Mouse (Mus musculus) retina, embryonic 14.5 days (tissue): ENCODE measurements around the gene Dido1.

Source experiments
- DNase-seq: peaks from one replicate; pipeline ENCODE4 v3.0.0-alpha.2; 2015; ENCODE audit warnings: low spot score

Gene Dido1

GRCm38 (mm10) chr2:180709923-180710272 is at the start of gene Dido1, which contains the start of gene Gid8:
Gene Dido1, minus strand, starts transcription at chr2:180709999.
Gene Gid8, plus strand, starts transcription at chr2:180710117.
- peak; percentile 99 for DNase-seq

- DNase-seq, result peak; percentile 48
Measured at GRCm38 (mm10) chr2:180758513-180759263, 48.9 kb upstream of the Dido1 start.

GRCm38 (mm10) chr2:180756786-180757185 is 47.0 kb upstream of the Dido1 start:
- no peak for DNase-seq

GRCm38 (mm10) chr2:180755896-180756295 is 46.1 kb upstream of the Dido1 start:
- peak; percentile 79 for DNase-seq

GRCm38 (mm10) chr2:180754976-180755688 is 45.3 kb upstream of the Dido1 start:
- DNase-seq, result no peak

DNA sequence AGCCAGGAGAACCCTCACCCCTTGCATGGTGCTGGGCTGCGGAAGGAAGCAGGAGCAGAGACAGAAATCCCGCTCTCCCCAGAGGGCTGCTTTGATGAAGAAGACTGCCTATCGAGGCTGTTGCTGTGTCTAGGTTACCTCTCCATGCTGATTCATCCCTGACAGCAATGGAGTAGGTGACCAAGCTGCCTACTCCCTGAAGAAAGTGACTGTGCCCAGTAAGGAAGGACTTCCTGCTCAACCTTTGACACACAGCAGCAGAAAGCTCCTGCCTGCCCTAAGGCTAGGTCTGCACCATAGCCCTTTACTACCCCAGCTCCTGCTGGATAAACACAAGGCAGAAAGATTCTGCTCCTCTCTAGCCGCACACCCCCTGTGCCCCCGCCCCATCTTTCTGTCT is 39.1 kb upstream of the Dido1 start:
- no peak for DNase-seq

DNA sequence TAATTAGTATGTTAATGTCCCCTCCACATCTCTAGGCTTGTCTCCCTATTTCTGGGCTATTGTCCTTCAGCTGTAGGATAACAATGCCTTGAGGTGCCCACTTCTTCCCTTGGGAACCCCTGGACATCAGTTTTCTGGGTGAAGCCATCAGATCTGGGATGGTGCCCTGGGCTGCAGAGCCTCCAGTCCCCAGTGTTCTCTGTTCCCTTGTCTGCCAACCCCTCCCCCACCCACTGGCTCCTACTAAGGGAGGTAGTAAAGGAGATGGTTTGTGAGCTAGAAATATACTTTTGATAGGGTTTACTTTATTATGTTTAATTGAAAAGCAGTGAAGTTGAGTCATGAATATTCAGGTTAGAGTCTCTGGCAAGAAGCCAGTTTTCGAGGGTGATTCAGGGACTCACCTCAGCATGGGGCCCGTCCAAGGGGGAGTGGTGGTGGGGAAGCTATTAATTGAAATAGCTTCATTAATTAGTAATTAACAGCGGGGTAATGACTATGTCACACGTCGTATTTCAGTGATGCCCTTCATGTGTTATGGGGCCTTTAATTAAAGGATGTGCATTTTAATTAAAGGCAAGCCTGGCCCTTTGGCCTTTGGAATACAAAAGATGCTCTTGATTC is 36.9 kb upstream of the Dido1 start:
- DNase-seq, result no peak

DNA sequence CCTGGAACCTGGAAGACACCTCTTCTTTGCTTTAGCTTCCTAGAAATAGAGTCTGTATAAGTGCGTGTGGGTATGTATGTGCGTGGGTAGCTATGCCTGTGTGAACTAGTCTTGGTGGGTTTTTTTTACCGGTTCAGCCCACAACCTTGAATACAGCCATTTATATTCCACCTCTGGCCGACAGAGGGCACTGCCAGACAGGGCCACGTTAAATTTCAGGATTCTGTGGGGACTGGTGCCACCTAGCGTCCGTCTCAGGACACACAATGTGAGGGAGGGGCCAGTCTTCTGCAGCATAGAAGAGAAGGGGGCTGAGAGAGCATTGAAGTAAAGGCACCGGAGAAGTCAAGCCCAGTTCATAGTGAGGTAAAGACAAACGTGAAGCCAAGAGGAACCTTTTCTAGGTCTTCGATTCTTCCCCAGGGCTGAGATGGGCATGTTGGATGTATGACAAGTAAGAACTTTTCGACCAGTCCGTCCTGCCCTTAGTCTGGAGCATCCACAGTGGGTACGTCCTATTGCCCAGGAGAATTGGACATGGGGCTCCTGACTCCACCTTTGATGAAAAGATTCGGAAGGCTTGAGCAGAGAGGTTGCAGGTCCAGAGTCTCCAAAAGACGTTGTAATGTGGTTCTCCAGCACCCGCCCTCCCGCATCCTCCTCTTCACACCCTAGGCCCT is 35.6 kb upstream of the Dido1 start:
- peak; percentile 96 for DNase-seq

GRCm38 (mm10) chr2:180743321-180743720 is 33.5 kb upstream of the Dido1 start:
- no peak for DNase-seq

- no peak for DNase-seq
Measured at GRCm38 (mm10) chr2:180742820-180743219, 33.0 kb upstream of the Dido1 start.

DNA sequence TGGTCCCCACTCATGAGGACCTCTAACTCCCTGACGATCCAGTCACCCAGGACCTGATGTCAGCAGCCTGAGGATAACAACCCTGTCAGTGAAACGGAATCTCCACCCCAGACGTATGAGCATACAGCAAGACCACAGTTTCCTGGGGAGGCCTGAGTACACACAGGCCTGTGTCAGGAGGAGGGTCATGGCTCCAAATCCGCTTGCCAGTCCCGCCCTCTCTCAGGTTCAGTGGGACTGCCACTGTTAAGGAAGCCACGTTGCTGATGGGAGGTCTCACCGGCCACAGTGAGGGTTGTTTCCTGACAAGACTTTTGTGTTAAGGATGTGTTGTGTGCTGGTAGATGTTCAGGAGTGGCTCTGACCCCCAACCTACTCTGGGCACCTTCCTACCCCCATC is 31.6 kb upstream of the Dido1 start:
- no peak for DNase-seq

GRCm38 (mm10) chr2:180740349-180740748 is 30.6 kb upstream of the Dido1 start:
- DNase-seq, result no peak

- no peak for DNase-seq
Measured at GRCm38 (mm10) chr2:180737984-180738383, 28.2 kb upstream of the Dido1 start.

DNA sequence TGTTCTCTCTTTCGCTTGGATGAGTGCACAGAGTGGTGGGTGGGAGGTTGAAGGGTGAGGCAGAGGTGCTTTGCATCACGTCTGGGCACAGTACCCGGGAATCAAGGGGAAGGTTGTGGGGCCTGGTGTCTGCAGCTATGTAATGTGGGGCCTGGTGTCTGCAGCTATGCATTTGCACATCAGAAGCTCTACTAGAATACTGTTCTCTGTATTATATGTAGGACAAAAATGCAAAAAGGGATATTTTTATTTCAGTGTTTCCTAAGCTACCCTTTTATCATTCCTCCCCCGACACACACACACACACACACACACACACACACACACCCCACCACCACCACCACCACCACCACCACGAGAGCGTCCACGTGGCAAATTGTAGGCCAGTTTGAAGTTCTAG is 25.4 kb upstream of the Dido1 start:
- no peak for DNase-seq

- no peak for DNase-seq
Measured at GRCm38 (mm10) chr2:180731984-180732383, 22.2 kb upstream of the Dido1 start.

DNA sequence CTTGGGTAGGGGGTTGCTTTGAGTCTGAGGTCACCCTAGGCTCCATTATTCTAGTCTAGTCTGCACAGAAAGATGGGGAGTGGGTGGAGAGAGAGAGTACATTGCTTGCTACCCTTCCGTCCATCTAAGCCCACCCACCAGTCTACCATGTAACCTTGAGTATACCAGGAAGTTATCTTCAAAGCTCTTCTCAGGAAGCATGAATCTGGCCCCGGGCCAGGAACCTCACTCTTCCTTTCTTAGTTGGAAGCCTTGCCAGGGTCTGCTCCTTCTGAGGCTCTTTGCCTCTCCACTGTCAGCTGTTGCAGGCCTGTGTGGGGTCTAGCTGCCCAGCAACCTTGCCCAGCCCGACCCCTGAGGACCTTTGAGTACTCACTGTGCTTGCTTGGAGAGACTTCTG is 21.2 kb upstream of the Dido1 start:
- no peak for DNase-seq

DNA sequence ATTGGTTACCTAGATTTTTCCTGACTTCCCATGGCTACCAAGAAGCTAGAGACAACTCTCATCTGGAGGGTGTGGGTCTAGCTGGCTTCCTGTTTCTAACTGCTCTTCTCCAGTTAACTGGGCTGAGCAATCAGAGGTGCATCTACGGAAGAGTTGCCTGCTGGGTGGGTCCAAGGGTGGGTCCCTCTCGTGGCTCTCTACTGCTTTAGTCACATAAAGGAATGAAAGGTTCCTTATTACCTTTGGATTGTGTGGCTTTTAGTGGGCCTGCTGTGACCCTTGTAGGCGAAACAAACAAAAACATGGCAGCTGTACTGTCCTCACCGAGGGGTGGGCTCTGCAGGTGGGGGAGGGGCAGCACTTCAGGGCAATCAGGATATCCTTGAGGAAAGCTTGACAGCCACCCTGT is 17.8 kb upstream of the Dido1 start:
- no peak for DNase-seq

GRCm38 (mm10) chr2:180726658-180727442 is 17.1 kb upstream of the Dido1 start:
- no peak for DNase-seq

- no peak for DNase-seq
Measured at GRCm38 (mm10) chr2:180725856-180726629, 16.2 kb upstream of the Dido1 start.

GRCm38 (mm10) chr2:180725414-180725778 is 15.6 kb upstream of the Dido1 start:
- DNase-seq, result no peak
